Mouse (Mus musculus) testis, adult 2 months (tissue): ENCODE data around the gene Mas1.

ENCODE experiments used
- CTCF ChIP-seq: fragments of 200-500 bp; IDR thresholded peaks from 2 replicates; pipeline ENCODE4 v1.5.1; 2012; ENCODE audit warnings: low read depth, mild to moderate bottlenecking, inconsistent platforms, low read length, moderate library complexity; ENCODE audit not compliant: control insufficient read depth, insufficient read depth, insufficient replicate concordance
- POLR2A ChIP-seq: fragments of 200-500 bp; IDR thresholded peaks from 2 replicates; pipeline ENCODE4 v1.6.1; 2012; ENCODE audit warnings: low read depth, mild to moderate bottlenecking, inconsistent platforms, low read length, moderate library complexity; ENCODE audit not compliant: control insufficient read depth

GRCm38 (mm10) chr17:12797427-12798029 is 70.4 kb downstream of the Mas1 start:
- TF ChIP-seq CTCF (no peak), POLR2A (no peak)
